Comparison of ENCODE assay signal across 23 mouse cellular contexts in the genomic region with DNA sequence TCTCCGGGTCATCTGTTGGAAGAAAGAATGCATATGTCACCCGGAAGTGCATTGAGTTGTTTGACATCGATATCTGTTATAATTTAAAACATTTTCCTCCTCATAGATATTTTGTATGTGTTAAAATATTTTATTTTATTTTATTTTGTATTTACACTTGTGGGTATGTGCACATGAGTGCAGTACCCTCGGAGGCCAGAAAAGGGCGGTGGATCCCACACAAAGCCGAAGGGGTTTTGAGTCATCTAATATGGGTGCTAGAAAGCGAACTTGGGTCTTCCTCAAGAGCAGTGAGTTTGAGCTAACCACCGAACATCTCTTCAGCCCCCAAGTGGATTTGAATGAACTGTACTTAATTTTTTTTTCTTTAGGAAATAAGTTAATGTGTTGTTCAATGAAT.
A peak's percentile ranks its signal among the peaks of the same experiment; 100 is the strongest.
DNase-seq lines count a peak whose midpoint lies in the region; ATAC-seq and TF ChIP-seq lines count a peak whose summit lies in the region.
"Had no signal": no experiment of that assay in that cellular context is flagged by ENCODE, and none has a peak within 500 bp of the region (broad histone marks: within the 10 kb centered on the region; RNA-seq: fewer than 3 reads in every experiment).

No protein-coding gene starts in this region.

- H3K4me2 ChIP-seq in heart, embryonic 11.5 days: no peak overlapping the region
- H3K4me2 ChIP-seq: embryonic facial prominence, embryonic 15.5 days; forebrain, embryonic 15.5 days; heart, embryonic 12.5 days; hindbrain, embryonic 14.5 days; intestine, embryonic 15.5 days had no signal

- no peak for TF ChIP-seq CTCF in thymus, adult 2 months (IDR thresholded peaks at IDR 0.05; ENCODE audit: borderline replicate concordance, control insufficient read depth, extremely low read depth, insufficient read depth, low read length, poor library complexity)
- TF ChIP-seq CTCF in kidney, adult 2 months (conservative IDR thresholded peaks at IDR 0.05; ENCODE audit: insufficient read depth, insufficient read length, low read depth, low read length): no peak

- H3K9me3 ChIP-seq in heart, embryonic 11.5 days (replicated peaks; ENCODE audit: control insufficient read depth, low read length): no peaks in the 10 kb centered on the region
- H3K9me3 ChIP-seq: embryonic facial prominence, embryonic 15.5 days; forebrain, embryonic 15.5 days; heart, embryonic 12.5 days; intestine, embryonic 15.5 days had no signal

- no peak for ATAC-seq in heart, embryonic 11.5 days (replicated peaks; ENCODE audit: insufficient number of reproducible peaks, low FRiP score, low TSS enrichment)
- ATAC-seq: activated CD4-positive, CD25-positive, alpha-beta regulatory T cell, adult 4 months; forebrain, embryonic 15.5 days; intestine, embryonic 15.5 days had no signal

- no peak overlapping the region for H3K27ac ChIP-seq in heart, embryonic 11.5 days (ENCODE audit: low read depth, low read length)
- H3K27ac ChIP-seq in thymus, adult 2 months (ENCODE audit: control insufficient read depth, insufficient read depth, low read length): no peak overlapping the region
- H3K27ac ChIP-seq in kidney, adult 2 months (ENCODE audit: insufficient read depth, low read depth, low read length): no peak overlapping the region
- H3K27ac ChIP-seq: embryonic facial prominence, embryonic 15.5 days; forebrain, embryonic 15.5 days; hindbrain, embryonic 10.5 days; hindbrain, embryonic 14.5 days; intestine, embryonic 15.5 days had no signal

- no peaks in the 10 kb centered on the region for H3K4me1 ChIP-seq in heart, embryonic 11.5 days (ENCODE audit: control insufficient read depth, insufficient read depth, low read length)
- H3K4me1 ChIP-seq in thymus, adult 2 months (replicated peaks; ENCODE audit: control insufficient read depth, insufficient read depth, low read length): no peaks in the 10 kb centered on the region; the same call in 1 of the 2 replicates
- H3K4me1 ChIP-seq in kidney, adult 2 months (ENCODE audit: control insufficient read depth, insufficient read depth, low read length): no peaks in the 10 kb centered on the region
- H3K4me1 ChIP-seq: embryonic facial prominence, embryonic 15.5 days; forebrain, embryonic 15.5 days; heart, embryonic 12.5 days; hindbrain, embryonic 10.5 days; intestine, embryonic 15.5 days had no signal

- no peaks in the 10 kb centered on the region for H3K36me3 ChIP-seq in heart, embryonic 11.5 days (ENCODE audit: control insufficient read depth, insufficient read depth, low read length)
- H3K36me3 ChIP-seq in thymus, adult 2 months (ENCODE audit: control insufficient read depth, insufficient read depth, low read length): no peaks in the 10 kb centered on the region
- no peaks in the 10 kb centered on the region for H3K36me3 ChIP-seq in kidney, adult 2 months (ENCODE audit: control insufficient read depth, insufficient read depth, low read length)
- H3K36me3 ChIP-seq: embryonic facial prominence, embryonic 15.5 days; forebrain, embryonic 15.5 days; heart, embryonic 12.5 days; hindbrain, embryonic 10.5 days; intestine, embryonic 15.5 days had no signal

- no peak overlapping the region for H3K9ac ChIP-seq in heart, embryonic 11.5 days (ENCODE audit: low read depth, low read length)
- H3K9ac ChIP-seq: embryonic facial prominence, embryonic 15.5 days; forebrain, embryonic 15.5 days; heart, embryonic 12.5 days; hindbrain, embryonic 14.5 days; intestine, embryonic 15.5 days had no signal

- TF ChIP-seq POLR2A in thymus, adult 2 months (IDR thresholded peaks at IDR 0.05; ENCODE audit: control insufficient read depth, extremely low read depth, insufficient read depth, low read length, poor library complexity): no peak
- no peak for TF ChIP-seq POLR2A in kidney, adult 2 months (IDR thresholded peaks at IDR 0.05; ENCODE audit: low read depth, low read length)

- H3K27me3 ChIP-seq in heart, embryonic 11.5 days (ENCODE audit: control insufficient read depth, insufficient read depth, low read length): no peaks in the 10 kb centered on the region
- H3K27me3 ChIP-seq in thymus, adult 2 months (ENCODE audit: control insufficient read depth, insufficient read depth, low read length): no peaks in the 10 kb centered on the region
- no peaks in the 10 kb centered on the region for H3K27me3 ChIP-seq in kidney, adult 2 months (replicated peaks; ENCODE audit: control insufficient read depth, insufficient read depth, low read length)
- H3K27me3 ChIP-seq: CH12.LX; embryonic facial prominence, embryonic 15.5 days; forebrain, embryonic 15.5 days; heart, embryonic 12.5 days; intestine, embryonic 15.5 days had no signal

- DNase-seq in heart, adult 11 months: peak; percentile 7
- peak; percentile 29 for DNase-seq in thymus, postnatal 4 days
- no peak for DNase-seq in thymus, adult 2 months
- DNase-seq in NIH3T3 (ENCODE audit: low read depth): peak; percentile 3
- DNase-seq in testis, postnatal 14 days (ENCODE audit: low spot score): no peak
- no peak for DNase-seq in cerebellum, postnatal 4 days (ENCODE audit: low spot score in 2 of 2)
- DNase-seq in kidney, adult 2 months: no peak
- DNase-seq: adrenal gland, postnatal 14 days; cerebellum, adult 11-12 months; cerebellum, adult 9-11 months; cerebellum, postnatal 36 days; gastrocnemius, postnatal 25 days; kidney, adult 18-20 months had no signal

- WGBS in heart, embryonic 11.5 days (ENCODE audit: insufficient replicate concordance): 90% methylated on average over 8 of the region's 8 CpGs
- WGBS in thymus, adult 2 months: 97% methylated on average over 8 of the region's 8 CpGs
- WGBS in kidney, adult 2 months: 96% methylated on average over 8 of the region's 8 CpGs

- no peak overlapping the region for H3K4me3 ChIP-seq in heart, embryonic 11.5 days (ENCODE audit: low read depth, low read length)
- H3K4me3 ChIP-seq in thymus, adult 2 months (ENCODE audit: control insufficient read depth, insufficient read depth, low read length): no peak overlapping the region
- H3K4me3 ChIP-seq in kidney, adult 2 months (ENCODE audit: insufficient read depth, low read depth, low read length): no peak overlapping the region
- H3K4me3 ChIP-seq: embryonic facial prominence, embryonic 15.5 days; erythroblast, embryonic 14.5 days; forebrain, embryonic 15.5 days; heart, embryonic 12.5 days; hindbrain, embryonic 10.5 days; intestine, embryonic 15.5 days had no signal

Comparison
In these comparisons a context has a peak if more than half of its experiments do, and no peak if none do; other contexts are left out.
1. DNase-seq: peak in heart, adult 11 months (single experiment), thymus, postnatal 4 days (single experiment) and NIH3T3 (single experiment); none in thymus, adult 2 months (single experiment), testis, postnatal 14 days (single experiment), cerebellum, postnatal 4 days (0 of 2) and kidney, adult 2 months (single experiment).